Mouse (Mus musculus) ovary, postnatal 14 days (tissue): ENCODE data around the gene Acbd4.
A peak's percentile ranks its signal among the peaks of the same experiment; 100 is the strongest.

ENCODE experiments used
- DNase-seq: peaks from one replicate; pipeline ENCODE4 v3.0.0; 2022; ENCODE audit warnings: low spot score

Gene Acbd4

GRCm38 (mm10) chr11:103101481-103101865 lies at the start of gene Acbd4, which contains the start of gene Plcd3:
Gene Acbd4, plus strand, starts transcription at chr11:103101682.
Gene Plcd3, minus strand, starts transcription at chr11:103101658.
- peak; percentile 70 for DNase-seq

- DNase-seq = no peak
Measured at GRCm38 (mm10) chr11:103052078-103052477, 49.4 kb upstream of the Acbd4 start.

DNA sequence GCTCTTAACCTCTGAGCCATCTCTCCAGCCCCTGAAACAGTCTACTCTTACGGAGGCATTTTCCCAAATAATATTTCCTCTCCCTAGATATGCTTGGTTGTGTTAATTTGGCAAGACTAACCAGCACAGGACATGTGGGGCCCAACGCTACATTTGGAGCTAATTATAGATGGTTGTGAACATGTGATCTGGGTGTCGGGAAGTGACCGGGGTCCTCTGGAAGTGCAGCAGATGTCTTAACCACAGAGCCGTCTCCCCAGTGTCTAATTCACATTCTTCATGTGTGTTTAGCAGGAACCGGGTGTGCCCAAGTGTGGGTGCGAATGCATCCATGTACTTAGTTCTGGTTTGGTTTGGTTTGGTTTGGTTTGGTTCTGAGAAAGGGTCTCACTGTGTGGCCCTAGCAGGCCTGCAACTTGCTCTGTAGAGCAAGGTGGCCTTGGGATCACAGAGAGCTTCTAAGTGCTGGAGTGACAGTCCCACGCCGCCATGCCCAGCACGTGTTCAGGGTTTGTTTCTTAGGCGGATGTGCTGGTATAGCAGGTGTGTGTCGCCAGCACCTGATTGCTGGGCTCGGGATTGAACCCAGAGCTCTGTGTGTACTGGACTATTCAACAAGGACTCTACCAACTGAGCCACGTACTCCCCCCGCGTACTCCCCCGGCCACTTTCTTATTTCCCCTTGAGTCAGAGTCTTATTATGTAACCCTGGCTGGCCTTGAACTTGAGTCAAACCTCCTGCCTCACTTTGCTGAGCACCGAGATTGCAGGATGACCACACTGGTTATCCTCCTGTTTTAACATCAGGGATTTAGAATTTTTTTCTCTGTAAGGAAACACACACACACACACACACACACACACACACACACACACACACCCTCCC lies 48.0 kb upstream of the Acbd4 start:
- DNase-seq = no peak

- peak; percentile 77 for DNase-seq
Measured at GRCm38 (mm10) chr11:103054798-103055197, 46.7 kb upstream of the Acbd4 start.

DNA sequence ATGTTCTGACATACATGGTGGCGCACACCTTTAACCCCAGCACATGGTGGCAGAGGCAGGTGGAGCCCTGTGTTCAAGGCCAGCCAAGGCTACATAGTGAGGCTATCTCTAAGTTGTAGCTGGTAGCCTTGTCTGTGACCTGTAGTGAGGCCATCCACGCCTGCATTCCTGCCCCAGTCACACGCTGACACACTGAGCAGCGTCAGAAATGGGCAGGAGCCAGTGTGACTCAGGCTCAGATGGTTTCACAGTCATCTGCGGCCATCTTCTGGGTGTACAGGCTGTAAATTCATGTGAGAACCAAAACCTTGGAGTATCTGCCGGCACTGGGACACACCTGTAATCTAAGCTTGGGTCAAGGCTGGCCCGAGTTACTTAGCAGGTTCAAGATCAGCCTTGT lies 44.8 kb upstream of the Acbd4 start:
- DNase-seq = no peak

- no peak for DNase-seq
Measured at GRCm38 (mm10) chr11:103058499-103059085, 42.9 kb upstream of the Acbd4 start.

DNA sequence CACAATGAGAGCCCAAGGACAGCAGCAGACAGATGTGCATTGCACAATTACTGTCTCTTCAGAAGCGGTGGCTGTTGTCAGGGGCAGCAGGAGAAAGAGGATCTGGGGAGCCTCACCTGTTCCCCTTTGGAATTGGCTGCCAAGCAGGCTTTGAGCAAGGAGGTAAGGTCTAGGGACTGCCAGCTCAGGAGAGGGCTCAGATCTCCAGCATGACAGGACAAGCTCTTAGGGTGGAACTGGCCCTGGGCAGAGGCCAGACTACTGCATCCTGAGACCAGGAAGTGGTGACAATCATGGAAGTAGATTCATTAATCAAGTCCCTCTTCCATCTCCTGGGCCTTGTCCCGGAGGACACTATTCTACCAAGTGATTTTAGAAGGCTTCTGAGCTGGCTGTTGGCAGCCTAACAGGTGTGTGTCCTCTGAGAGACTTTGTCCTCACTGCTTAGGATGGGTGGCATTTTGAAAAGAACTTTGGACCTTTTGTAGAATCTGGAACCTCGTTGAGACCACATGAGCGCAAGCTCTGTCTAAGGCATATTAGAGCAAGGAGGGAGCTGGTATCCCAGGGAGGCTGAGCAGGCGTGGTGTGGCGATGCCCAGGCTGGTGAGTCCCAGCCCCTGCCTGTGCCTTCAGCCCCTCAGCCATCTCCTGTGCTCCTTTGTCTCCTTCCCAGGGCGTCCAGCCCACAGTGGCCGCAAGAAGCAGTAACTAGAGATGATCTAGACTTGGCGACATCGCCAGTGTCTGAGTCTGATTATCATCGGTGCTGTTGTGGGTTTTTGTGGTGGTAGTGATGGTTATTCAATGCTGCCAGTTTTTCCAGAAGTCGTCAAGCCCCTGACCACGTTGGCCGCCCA lies 35.1 kb upstream of the Acbd4 start:
- DNase-seq = no peak

DNA sequence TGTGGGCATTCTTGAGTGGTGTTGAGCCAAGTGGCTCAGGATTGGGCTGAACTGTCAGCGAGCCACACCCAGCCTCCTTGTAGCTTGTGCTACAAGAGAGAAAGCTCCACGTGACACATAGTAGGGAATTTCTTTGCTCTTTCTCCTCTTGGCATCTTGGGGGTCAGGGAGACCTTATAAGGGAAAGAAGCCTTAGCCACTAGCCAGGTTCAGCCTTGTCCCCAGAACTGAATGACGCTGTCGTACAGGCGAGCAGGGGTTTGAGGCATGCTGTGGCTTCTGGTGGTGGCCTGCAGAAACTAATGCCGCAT lies 34.5 kb upstream of the Acbd4 start:
- no peak for DNase-seq

DNA sequence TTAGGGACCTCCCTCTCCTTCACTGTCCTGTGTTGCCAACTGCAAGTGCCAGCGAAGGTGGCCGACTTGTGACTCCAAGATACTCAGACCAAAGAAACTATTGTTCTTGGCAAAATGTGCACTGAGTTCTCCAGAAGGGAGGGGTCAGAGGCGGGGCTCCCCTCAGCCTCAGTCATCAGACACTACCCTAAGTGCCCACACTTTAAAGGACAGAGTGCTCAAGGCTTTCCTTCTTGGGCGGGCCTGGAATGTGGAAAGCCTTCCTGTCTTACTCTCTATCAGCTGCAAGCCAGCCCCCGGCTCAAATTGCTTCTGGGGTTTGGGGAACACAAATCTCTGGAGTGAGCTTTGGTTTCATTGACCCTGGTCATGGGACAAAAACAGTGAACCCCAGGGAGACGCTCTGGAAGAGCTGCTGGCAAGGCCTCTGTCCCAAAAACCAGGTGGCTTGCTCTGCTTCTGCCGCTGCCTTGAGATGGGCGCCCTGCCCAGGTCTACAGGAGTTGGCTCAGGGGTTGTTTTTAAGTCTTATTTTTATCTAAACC lies 34.0 kb upstream of the Acbd4 start:
- peak; percentile 22 for DNase-seq

GRCm38 (mm10) chr11:103068272-103068671 lies 33.2 kb upstream of the Acbd4 start:
- DNase-seq = no peak

GRCm38 (mm10) chr11:103068884-103069283 lies 32.6 kb upstream of the Acbd4 start:
- no peak for DNase-seq

DNA sequence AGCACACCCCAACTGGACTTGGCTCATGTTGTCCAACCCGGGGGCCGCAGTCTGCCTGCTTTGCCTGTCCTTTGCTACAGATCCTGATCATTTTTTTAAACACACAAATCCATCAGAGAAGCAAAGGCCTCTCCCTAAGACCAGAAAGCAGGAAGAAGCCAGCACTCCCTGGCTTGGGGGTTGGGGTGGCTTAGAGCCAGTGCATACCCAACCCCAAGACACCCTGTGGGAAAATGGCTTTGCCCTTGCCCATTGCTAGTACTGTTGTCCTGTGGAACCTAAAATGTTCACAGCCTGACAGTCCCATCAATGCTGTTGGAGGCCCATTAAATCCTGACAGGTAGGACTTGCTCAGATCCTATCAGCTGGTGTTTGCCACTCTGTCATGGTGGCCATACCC lies 31.8 kb upstream of the Acbd4 start:
- no peak for DNase-seq

- no peak for DNase-seq
Measured at GRCm38 (mm10) chr11:103070322-103070880, 31.1 kb upstream of the Acbd4 start.

DNA sequence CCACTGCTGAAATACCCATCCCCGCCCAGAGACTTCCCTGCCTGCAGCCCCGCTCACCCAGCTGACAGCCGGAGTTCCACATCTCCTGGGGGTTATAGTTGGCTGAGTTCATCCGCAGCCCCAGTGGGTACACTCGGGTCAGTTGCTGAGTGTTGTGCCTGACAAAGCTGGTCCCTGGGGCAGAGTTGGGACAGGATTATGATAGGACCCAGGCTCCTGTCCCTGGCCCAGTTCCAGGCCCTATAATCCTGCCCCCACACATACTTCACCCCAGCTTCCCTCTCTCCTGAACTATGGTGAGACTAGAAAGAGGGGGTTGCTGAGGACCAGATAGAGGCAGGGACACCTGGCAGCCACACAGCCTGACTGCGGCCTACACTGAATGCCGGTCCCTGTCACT lies 27.8 kb upstream of the Acbd4 start:
- no peak for DNase-seq

DNA sequence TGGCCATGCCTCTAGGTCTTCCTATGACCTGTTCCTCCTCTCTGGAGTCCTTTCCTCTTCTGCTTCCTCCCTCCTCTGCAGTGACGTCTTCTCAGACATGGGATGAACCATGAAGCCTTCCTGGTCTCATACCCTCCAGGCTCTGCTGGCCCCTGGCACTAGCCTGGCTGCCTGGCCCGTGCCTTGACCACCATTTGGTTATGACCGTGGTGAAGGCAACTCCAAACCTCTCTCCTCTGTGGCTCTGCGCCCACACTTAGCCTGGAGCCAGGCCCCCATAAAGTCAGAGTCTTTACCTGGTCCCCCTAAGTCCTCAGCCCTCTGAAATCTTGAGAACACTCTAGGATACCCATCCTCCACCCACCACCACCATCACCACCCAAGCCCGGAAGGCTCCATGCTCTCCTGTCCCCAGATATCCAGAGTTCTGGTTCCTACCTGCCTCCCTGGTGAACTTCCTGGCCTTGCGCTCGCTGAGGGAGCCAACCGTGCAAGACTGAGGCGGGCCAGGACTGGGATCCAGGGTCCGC lies 27.3 kb upstream of the Acbd4 start:
- DNase-seq = no peak

DNA sequence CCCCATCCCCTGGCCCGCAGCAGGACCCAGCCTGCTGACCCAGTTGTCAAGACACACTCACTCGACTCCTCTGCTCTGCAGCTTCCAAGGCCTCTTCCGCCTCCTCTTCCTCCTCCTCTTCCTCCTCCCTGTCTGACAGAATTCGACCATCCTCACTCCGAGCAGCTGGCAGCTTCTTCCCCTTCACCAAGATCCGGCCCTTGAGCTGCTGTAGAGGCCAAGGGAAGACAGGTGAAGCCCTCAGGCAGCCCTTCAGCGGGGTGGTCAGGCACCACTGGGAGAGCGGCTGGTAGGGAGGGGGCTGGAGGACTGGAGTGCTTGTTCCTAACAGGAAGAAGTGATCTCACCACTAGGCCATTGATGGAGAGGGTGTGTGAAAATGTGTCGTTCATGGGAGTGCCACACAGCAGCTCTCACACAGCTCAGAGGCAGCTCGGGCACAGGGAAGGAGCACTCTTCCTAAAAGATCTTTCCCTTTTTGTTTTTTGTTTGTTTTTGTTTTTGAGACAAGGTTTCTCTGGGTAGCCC lies 26.6 kb upstream of the Acbd4 start:
- DNase-seq = no peak

DNA sequence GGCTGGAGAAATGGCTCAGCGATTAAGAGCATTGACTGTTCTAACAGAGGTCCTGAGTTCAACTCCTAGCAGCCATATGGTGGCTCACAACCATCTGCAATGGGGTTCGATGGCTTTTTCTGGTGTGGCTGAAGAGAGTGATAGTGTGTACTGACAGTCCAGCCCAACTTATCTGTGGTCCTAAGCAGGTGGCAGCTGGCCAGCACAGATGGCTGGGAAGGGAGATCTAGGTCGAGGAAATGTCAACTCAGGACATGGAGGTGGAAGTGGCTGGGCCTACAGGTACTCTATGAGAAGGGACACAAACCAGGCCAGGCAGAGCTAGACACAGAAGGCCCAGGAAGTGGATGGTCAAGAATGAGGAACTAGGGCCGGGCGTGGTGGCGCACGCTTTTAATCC lies 25.5 kb upstream of the Acbd4 start:
- no peak for DNase-seq

- no peak for DNase-seq
Measured at GRCm38 (mm10) chr11:103076581-103076980, 24.9 kb upstream of the Acbd4 start.

DNA sequence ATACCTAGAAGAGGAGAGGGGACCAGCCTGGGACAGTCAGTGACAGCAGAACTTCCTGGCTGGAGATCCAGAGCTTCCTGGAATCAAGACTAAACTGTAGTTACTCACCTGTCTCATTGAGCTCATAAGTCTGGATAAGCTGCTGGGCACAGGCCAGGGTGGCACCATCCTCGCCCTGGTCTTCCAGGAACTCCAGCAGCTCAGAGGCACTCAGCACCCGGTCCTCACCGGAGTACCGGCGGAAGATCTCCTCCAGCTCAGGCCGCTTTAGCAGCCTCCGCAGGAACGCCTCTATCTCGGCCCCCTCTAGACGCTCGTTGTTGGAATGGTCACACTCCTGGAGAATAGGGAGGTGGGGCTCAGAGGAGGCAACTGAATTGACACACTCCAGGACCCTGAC lies 23.4 kb upstream of the Acbd4 start:
- no peak for DNase-seq

- no peak for DNase-seq
Measured at GRCm38 (mm10) chr11:103080323-103081091, 21.0 kb upstream of the Acbd4 start.

DNA sequence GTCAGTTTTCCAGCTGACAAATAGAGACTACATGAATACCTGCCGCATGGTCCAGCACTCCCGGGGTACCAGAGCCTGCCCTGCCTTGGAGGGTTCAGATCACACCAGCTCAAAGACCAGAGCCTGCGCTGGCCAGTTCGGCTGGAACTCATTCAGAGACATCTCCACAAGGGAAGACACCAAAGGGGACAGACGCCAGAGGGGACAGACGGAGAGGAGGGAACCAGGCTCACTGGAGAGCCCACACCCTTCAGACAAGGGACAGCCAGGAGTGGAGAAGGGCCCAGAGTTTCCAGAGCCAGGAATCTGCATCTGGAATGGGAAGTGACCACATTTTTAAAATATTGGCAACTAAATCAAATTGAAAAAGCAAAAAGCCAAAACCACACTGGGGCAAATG lies 19.9 kb upstream of the Acbd4 start:
- no peak for DNase-seq
